Mouse (Mus musculus): ENCODE results near the gene Lypla2. TPM values are rescaled to one million over a fixed set of nuclear protein-coding genes. Genes with fewer than 3 reads are reported as not detected.

Lypla2 gene
- polyA plus RNA-seq, 1 experiment from 2014 or later = 115 TPM

GRCm38 (mm10) chr4:135976146-135976545, 3.7 kb upstream of the Lypla2 start:
- no peak for ATAC-seq

DNA sequence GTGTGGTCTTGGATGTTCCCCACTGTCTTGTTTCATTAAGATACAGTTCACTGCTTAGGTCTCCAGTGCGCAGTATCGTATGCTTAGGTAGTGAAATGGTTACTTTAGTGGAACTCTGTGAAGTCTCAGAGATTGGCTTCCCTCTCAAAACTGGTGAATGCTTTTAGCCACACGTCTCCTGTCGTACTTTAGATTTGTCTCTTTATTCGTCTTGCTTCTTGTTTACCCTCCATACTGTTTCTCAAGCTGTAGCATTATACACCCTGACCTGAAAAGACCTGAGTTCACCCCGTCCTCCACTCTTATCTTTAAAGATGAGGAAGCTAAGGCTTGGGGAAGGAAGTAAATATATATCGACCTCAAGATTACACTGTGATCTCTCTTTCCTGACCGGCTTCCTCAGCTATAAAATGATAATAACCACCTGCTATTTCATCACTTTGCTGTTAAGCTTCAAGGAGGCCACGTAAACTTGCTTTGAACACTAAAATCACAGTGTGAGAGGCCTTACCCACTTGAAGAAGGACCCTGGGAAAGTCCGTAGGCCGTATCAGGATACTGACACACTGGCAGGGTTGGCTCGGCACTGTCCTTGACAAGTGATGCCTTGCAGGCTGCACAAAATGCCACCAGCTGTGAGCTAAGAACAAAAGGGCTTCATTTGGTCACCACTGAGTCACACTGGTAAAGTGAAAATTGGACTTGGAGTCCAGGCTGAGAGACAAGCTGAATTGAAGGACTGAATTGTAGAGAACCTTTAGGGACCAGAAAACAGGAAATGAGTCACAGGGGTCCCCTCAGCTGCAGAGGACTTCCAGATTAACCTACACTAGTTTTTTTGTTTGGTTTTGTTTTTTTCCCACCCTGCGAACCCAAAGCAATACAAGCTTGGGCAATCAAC, 735 bp upstream of the Lypla2 start:
- peak overlapping the region; percentile 92 for H3K4me3 ChIP-seq (ENCODE audit: low read depth, low read length)
- no peaks in the 10 kb centered on the region for H3K9me3 ChIP-seq (ENCODE audit: low read length)
- H3K36me3 ChIP-seq (ENCODE audit: insufficient read depth, low read length) = peaks cover 9% of the 10 kb centered on the region; the same call in 1 of the 2 replicates
- no peaks in the 10 kb centered on the region for H3K27me3 ChIP-seq (replicated peaks; ENCODE audit: insufficient read depth, low read length)
- H3K4me2 ChIP-seq (replicated peaks; ENCODE audit: low read depth, low read length) = peak overlapping the region; percentile 95
- 0 out of 2 replicates have a peak overlapping the region, but pooled peaks have one; percentile 3 for H3K27ac ChIP-seq (ENCODE audit: low read length)
- 50% methylated on average over 13 of the region's 13 CpGs for WGBS
- peaks cover 4% of the 10 kb centered on the region; the same call in 1 of the 2 replicates for H3K4me1 ChIP-seq (ENCODE audit: insufficient read depth, low read depth, low read length)
- no peak for ATAC-seq
- peak overlapping the region; percentile 69; the same call in 1 of the 2 replicates for H3K9ac ChIP-seq (replicated peaks; ENCODE audit: low read depth)
- no peak for DNase-seq (ENCODE audit: low spot score)
- TF ChIP-seq CTCF (IDR thresholded peaks at IDR 0.05) (no peak), EP300 (IDR thresholded peaks at IDR 0.05) (no peak)

More at GRCm38 (mm10) chr4:135976146-135976545, 3.7 kb upstream of the Lypla2 start:
- H3K9me3 ChIP-seq (ENCODE audit: low read length) = no peaks in the 10 kb centered on the region
- TF ChIP-seq EP300 (IDR thresholded peaks at IDR 0.05) (no peak), CTCF (IDR thresholded peaks at IDR 0.05) (no peak)
- 0 out of 2 replicates have a peak, but pooled peaks cover 4% of the 10 kb centered on the region for H3K36me3 ChIP-seq (ENCODE audit: insufficient read depth, low read length)
- no peak overlapping the region for H3K4me2 ChIP-seq (replicated peaks; ENCODE audit: low read depth, low read length)
- H3K4me3 ChIP-seq (ENCODE audit: low read depth, low read length) = no peak overlapping the region
- H3K4me1 ChIP-seq (ENCODE audit: insufficient read depth, low read depth, low read length) = peaks cover 4% of the 10 kb centered on the region; the same call in 1 of the 2 replicates
- H3K27ac ChIP-seq (ENCODE audit: low read length) = no peak overlapping the region
- DNase-seq (ENCODE audit: low spot score) = no peak
- no peaks in the 10 kb centered on the region for H3K27me3 ChIP-seq (replicated peaks; ENCODE audit: insufficient read depth, low read length)
- 92% methylated on average over 12 of the region's 12 CpGs for whole genome bisulfite sequencing
- H3K9ac ChIP-seq (replicated peaks; ENCODE audit: low read depth) = no peak overlapping the region

- H3K36me3 ChIP-seq (ENCODE audit: insufficient read depth, low read length) = peaks cover 16% of the 10 kb centered on the region; the same call in 1 of the 2 replicates
- H3K4me1 ChIP-seq (ENCODE audit: insufficient read depth, low read depth, low read length) = peaks cover 4% of the 10 kb centered on the region; the same call in 1 of the 2 replicates
- no peaks in the 10 kb centered on the region for H3K9me3 ChIP-seq (ENCODE audit: low read length)
- ATAC-seq (peak; percentile 24), DNase-seq (ENCODE audit: low spot score) (peak; percentile 25)
- H3K27me3 ChIP-seq (replicated peaks; ENCODE audit: insufficient read depth, low read length) = no peaks in the 10 kb centered on the region
- H3K4me2 ChIP-seq (replicated peaks; ENCODE audit: low read depth, low read length) = peak overlapping the region; percentile 95
- TF ChIP-seq CTCF (IDR thresholded peaks at IDR 0.05) = no peak; the same call in 1 of the 2 replicates
- TF ChIP-seq EP300 (IDR thresholded peaks at IDR 0.05) = no peak
- WGBS = under 1% methylated on average over 23 of the region's 35 CpGs
- peak overlapping the region; percentile 54 for H3K27ac ChIP-seq (ENCODE audit: low read length)
- H3K4me3 ChIP-seq (ENCODE audit: low read depth, low read length) = peak overlapping the region; percentile 92
- H3K9ac ChIP-seq (replicated peaks; ENCODE audit: low read depth) = peak overlapping the region; percentile 69
Measured at GRCm38 (mm10) chr4:135971805-135972555, 446 bp downstream of the Lypla2 start.

DNA sequence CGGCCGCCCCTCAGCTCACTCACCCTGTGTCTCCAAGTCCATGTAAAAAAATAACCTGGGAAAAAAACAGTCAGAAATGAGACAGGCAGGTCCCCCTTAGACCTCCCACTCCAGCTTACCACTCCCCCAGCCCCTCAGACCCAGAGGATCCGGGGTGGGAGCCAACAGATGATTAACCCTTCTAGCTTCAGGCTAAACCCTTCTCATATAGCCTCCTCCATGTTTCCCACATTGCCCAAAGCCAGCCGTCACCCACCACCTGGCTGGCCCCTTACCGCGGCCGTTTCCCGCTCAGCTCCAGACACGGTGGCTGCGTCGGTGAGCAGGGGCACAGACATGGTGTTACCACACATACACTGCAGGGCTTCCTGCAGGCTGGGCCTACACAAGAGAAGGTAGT, 1.8 kb downstream of the Lypla2 start:
- Histone ChIP-seq H3K36me3 (ENCODE audit: insufficient read depth, low read length) (peaks cover 16% of the 10 kb centered on the region; the same call in 1 of the 2 replicates), H3K4me2 (replicated peaks; ENCODE audit: low read depth, low read length) (no peak overlapping the region), H3K9ac (replicated peaks; ENCODE audit: low read depth) (no peak overlapping the region), H3K4me3 (ENCODE audit: low read depth, low read length) (no peak overlapping the region), H3K27me3 (replicated peaks; ENCODE audit: insufficient read depth, low read length) (no peaks in the 10 kb centered on the region), H3K4me1 (ENCODE audit: insufficient read depth, low read depth, low read length) (peaks cover 4% of the 10 kb centered on the region; the same call in 1 of the 2 replicates), H3K27ac (ENCODE audit: low read length) (no peak overlapping the region), H3K9me3 (ENCODE audit: low read length) (no peaks in the 10 kb centered on the region)
- DNase-seq (ENCODE audit: low spot score) (no peak), ATAC-seq (no peak)
- 82% methylated on average over 11 of the region's 11 CpGs for WGBS
- TF ChIP-seq EP300 (IDR thresholded peaks at IDR 0.05) = no peak
- no peak for TF ChIP-seq CTCF (IDR thresholded peaks at IDR 0.05)

GRCm38 (mm10) chr4:135969070-135969750, 3.2 kb downstream of the Lypla2 start:
- peaks cover 16% of the 10 kb centered on the region; the same call in 1 of the 2 replicates for H3K36me3 ChIP-seq (ENCODE audit: insufficient read depth, low read length)
- H3K9me3 ChIP-seq (ENCODE audit: low read length) = no peaks in the 10 kb centered on the region
- no peak overlapping the region for H3K4me3 ChIP-seq (ENCODE audit: low read depth, low read length)
- no peaks in the 10 kb centered on the region for H3K27me3 ChIP-seq (replicated peaks; ENCODE audit: insufficient read depth, low read length)
- no peak for TF ChIP-seq EP300 (IDR thresholded peaks at IDR 0.05)
- no peak for TF ChIP-seq CTCF (IDR thresholded peaks at IDR 0.05)
- DNase-seq (ENCODE audit: low spot score) (no peak), ATAC-seq (no peak)
- H3K27ac ChIP-seq (ENCODE audit: low read length) = no peak overlapping the region
- no peak overlapping the region for H3K4me2 ChIP-seq (replicated peaks; ENCODE audit: low read depth, low read length)
- 84% methylated on average over 13 of the region's 13 CpGs for WGBS
- no peak overlapping the region for H3K9ac ChIP-seq (replicated peaks; ENCODE audit: low read depth)
- peaks cover 4% of the 10 kb centered on the region; the same call in 1 of the 2 replicates for H3K4me1 ChIP-seq (ENCODE audit: insufficient read depth, low read depth, low read length)
